Mouse (Mus musculus) small intestine, adult 2 months (tissue): Measurements from ENCODE around the gene Disp2. TPM values are rescaled to one million over a fixed set of nuclear protein-coding genes. Genes with fewer than 3 reads are reported as not detected.
A peak's percentile ranks its signal among the peaks of the same experiment; 100 is the strongest.

ENCODE experiments used
- H3K27ac ChIP-seq: fragments of 200-500 bp; 2 replicates; pipeline ENCODE4 v1.5.1; 2012; ENCODE audit warnings: low read depth, low read length, control low read depth, inconsistent platforms; ENCODE audit not compliant: insufficient read depth
- H3K27me3 ChIP-seq: fragments of 200-500 bp; 2 replicates; pipeline ENCODE4 v1.6.1; 2012; ENCODE audit warnings: mild to moderate bottlenecking, moderate library complexity, low read length, inconsistent platforms; ENCODE audit not compliant: control insufficient read depth, insufficient read depth
- H3K36me3 ChIP-seq: fragments of 200-500 bp; 2 replicates; pipeline ENCODE4 v1.6.1; 2012; ENCODE audit warnings: mild to moderate bottlenecking, low read length, control low read depth, inconsistent platforms; ENCODE audit not compliant: control insufficient read depth, insufficient read depth
- H3K4me1 ChIP-seq: fragments of 200-500 bp; 2 replicates; pipeline ENCODE4 v1.6.1; 2012; ENCODE audit warnings: low read length, inconsistent platforms, mixed read lengths; ENCODE audit not compliant: control insufficient read depth, insufficient read depth, insufficient read length
- H3K4me3 ChIP-seq: fragments of 200-500 bp; 2 replicates; pipeline ENCODE4 v1.5.1; 2012; ENCODE audit warnings: low read depth, mild to moderate bottlenecking, control low read depth, inconsistent platforms, low read length, moderate library complexity
- CTCF ChIP-seq: fragments of 200-500 bp; IDR thresholded peaks from 2 replicates; pipeline ENCODE4 v1.5.1; 2012; ENCODE audit warnings: low read depth, mild to moderate bottlenecking, control low read depth, inconsistent platforms, low read length, moderate library complexity, mixed read lengths; ENCODE audit not compliant: insufficient replicate concordance, insufficient read length; ENCODE audit errors: extremely low read depth
- POLR2A ChIP-seq: fragments of 200-500 bp; IDR thresholded peaks from 2 replicates; pipeline ENCODE4 v1.6.1; 2012; ENCODE audit warnings: low read depth, mild to moderate bottlenecking, control low read depth, inconsistent platforms, low read length, moderate library complexity
- WGBS: fragments of 180-500 bp; shearing (Covaris S2); methylation state at CpG from one replicate; pipeline ENCODE4 v1.1.7; 2018; 5-methylcytosine and 5-hydroxymethylcytosine counted together
- polyA plus RNA-seq: library from polyadenylated mRNA; depleted of rRNA; stranded (reverse); fragments of >200 nt; gene quantifications from 2 replicates; pipeline ENCODE4 v1.2.3, GENCODE M21; 2012

Gene Disp2
- polyA plus RNA-seq, 1 experiment = 3.5 TPM

GRCm38 (mm10) chr2:118761358-118761757, 18.2 kb upstream of the Disp2 start:
- H3K27me3 ChIP-seq = no peaks in the 10 kb centered on the region
- peak overlapping the region; percentile 56 for H3K27ac ChIP-seq
- peaks cover 60% of the 10 kb centered on the region for H3K4me1 ChIP-seq
- no peaks in the 10 kb centered on the region for H3K36me3 ChIP-seq
- peak overlapping the region; percentile 44 for H3K4me3 ChIP-seq
- 90% methylated on average over 12 of the region's 12 CpGs for WGBS
- no peak for TF ChIP-seq POLR2A
- TF ChIP-seq CTCF = no peak

GRCm38 (mm10) chr2:118761906-118762783, 17.4 kb upstream of the Disp2 start, which contains the start of gene Ccdc9b:
Gene Ccdc9b, minus strand, starts transcription at chr2:118762661.
- peaks cover 67% of the 10 kb centered on the region for H3K4me1 ChIP-seq
- WGBS = 20% methylated on average over 29 of the region's 29 CpGs

GRCm38 (mm10) chr2:118762784-118763148, 16.8 kb upstream of the Disp2 start:
- Histone ChIP-seq H3K36me3 (no peaks in the 10 kb centered on the region), H3K27me3 (no peaks in the 10 kb centered on the region), H3K4me1 (peaks cover 69% of the 10 kb centered on the region), H3K4me3 (peak overlapping the region; percentile 37), H3K27ac (peak overlapping the region; percentile 64)
- no peak for TF ChIP-seq POLR2A
- TF ChIP-seq CTCF = no peak
- WGBS = 11% methylated on average over 10 of the region's 10 CpGs

More at GRCm38 (mm10) chr2:118761906-118762783, 17.4 kb upstream of the Disp2 start, which contains the start of gene Ccdc9b:
- peak within 1 kb of the TSS; percentile 44 for H3K4me3 ChIP-seq
- H3K27ac ChIP-seq = peak within 1 kb of the TSS; percentile 64
- no peaks in the 10 kb centered on the region for H3K27me3 ChIP-seq
- TF ChIP-seq POLR2A (peak; percentile 80), CTCF (no peak)
- H3K36me3 ChIP-seq = no peaks in the 10 kb centered on the region

- 73% methylated on average over 7 of the region's 7 CpGs for WGBS
- no peaks in the 10 kb centered on the region for H3K36me3 ChIP-seq
- no peak overlapping the region for H3K4me3 ChIP-seq
- no peaks in the 10 kb centered on the region for H3K27me3 ChIP-seq
- H3K4me1 ChIP-seq = peaks cover 69% of the 10 kb centered on the region
- TF ChIP-seq CTCF = no peak
- TF ChIP-seq POLR2A = no peak
- peak overlapping the region; percentile 64 for H3K27ac ChIP-seq
Observed at GRCm38 (mm10) chr2:118763469-118763868, 16.1 kb upstream of the Disp2 start.

GRCm38 (mm10) chr2:118764094-118764831, 15.3 kb upstream of the Disp2 start:
- Histone ChIP-seq H3K4me1 (peaks cover 67% of the 10 kb centered on the region), H3K4me3 (no peak overlapping the region), H3K27ac (peak overlapping the region; percentile 79), H3K36me3 (no peaks in the 10 kb centered on the region), H3K27me3 (no peaks in the 10 kb centered on the region)
- TF ChIP-seq CTCF (peak; percentile 80; the same call in 1 of the 2 replicates), POLR2A (no peak)
- 33% methylated on average over 11 of the region's 11 CpGs for WGBS

- peaks cover 63% of the 10 kb centered on the region for H3K4me1 ChIP-seq
- WGBS = 46% methylated on average over 5 of the region's 5 CpGs
- no peak for TF ChIP-seq CTCF
- no peak for TF ChIP-seq POLR2A
- H3K36me3 ChIP-seq = no peaks in the 10 kb centered on the region
- no peaks in the 10 kb centered on the region for H3K27me3 ChIP-seq
- H3K27ac ChIP-seq = peak overlapping the region; percentile 79
- H3K4me3 ChIP-seq = no peak overlapping the region
Observed at GRCm38 (mm10) chr2:118764875-118765274, 14.6 kb upstream of the Disp2 start.
